Mouse (Mus musculus) layer of hippocampus, postnatal 36 days (tissue): ENCODE measurements at regions not wholly inside any gene's neighbourhood (a gene's known extent, or its start where the extent isn't known, plus 50 kb on each side); places are given as distances from the start of the nearest gene placed in this dataset.

Source experiments
- DNase-seq, 2 experiments: peaks; one replicate each; pipeline ENCODE4 v3.0.0; 2022
- microRNA-seq, 2 experiments: library from miRNA; unstranded; fragments of <30 nt; microRNA quantifications; one replicate each; pipeline ENCODE4 v1.2.0; 2021

GRCm38 (mm10) chr2:30670836-30671586 lies 76.2 kb downstream of the Cstad start:
- no peak for DNase-seq

- no peak for DNase-seq
Measured at GRCm38 (mm10) chr2:30667468-30667867, 72.6 kb downstream of the Cstad start.

- DNase-seq = no peak
Measured at GRCm38 (mm10) chr2:30661147-30661546, 66.3 kb downstream of the Cstad start.

DNA sequence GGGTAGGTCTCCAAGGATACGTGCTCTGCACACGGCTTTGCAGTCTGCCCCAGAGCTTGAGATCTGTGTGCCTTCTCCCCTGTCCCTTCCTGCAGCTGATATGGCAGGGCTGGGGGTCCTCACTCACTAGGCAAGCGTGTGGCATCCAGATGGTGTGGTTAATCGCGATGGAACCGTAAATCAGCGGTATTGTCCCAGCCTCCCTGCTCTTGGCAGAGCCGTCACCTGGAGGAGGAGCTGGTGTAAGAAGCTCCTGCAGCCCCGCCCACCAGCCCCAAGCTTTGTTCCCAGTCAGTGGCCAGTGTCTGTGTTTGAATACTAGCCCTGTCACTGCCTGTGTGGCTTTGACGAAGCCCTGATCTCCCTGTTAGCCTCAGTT lies 65.8 kb downstream of the Cstad start:
- DNase-seq = no peak

GRCm38 (mm10) chr2:30659836-30660612 lies 65.2 kb downstream of the Cstad start:
- DNase-seq = no peak

DNA sequence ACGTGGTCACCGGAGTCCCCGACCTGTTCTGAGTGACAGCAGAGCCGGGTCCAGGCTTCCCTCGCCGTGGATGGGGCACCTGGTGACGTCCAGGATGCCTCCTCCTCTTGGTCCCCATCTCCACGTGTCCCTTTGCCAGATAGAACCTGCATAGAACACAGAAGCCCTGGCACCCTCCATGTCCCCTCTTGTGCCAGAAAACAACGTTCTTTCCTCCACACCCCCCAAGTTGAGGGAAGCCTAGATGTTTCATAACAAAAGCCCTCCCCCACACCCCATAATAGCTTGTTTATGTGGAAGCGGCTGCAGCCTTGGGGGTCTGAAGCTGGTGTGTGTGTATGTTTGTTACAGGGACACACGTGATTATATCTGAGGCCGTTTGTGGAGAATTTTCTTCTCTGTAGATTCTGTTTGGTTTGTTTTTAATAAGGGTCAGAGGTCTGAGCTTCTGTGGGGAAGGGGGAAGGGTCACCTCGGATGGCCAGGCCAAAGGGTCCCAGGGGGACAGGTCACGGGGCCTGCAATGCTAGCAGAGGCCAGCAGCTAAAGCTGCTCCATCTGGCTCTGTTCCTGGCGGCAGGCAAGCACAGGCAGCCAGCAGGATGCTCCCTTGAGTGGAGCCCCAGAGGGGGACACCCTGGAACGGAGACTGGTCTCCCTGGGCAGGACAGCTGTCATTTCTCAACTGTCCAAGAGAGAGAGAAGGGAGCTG lies 64.2 kb downstream of the Cstad start:
- peak; percentile 65 to 70 for DNase-seq

Small RNA genes lying in the stretch of these regions (microRNA-seq; reads per million reads assigned to microRNA genes)
- 0.21 to 0.30 reads per million in 2 experiments for gene Mir3089
